ENCODE assay signal across 8 mouse cellular contexts in the genomic region with DNA sequence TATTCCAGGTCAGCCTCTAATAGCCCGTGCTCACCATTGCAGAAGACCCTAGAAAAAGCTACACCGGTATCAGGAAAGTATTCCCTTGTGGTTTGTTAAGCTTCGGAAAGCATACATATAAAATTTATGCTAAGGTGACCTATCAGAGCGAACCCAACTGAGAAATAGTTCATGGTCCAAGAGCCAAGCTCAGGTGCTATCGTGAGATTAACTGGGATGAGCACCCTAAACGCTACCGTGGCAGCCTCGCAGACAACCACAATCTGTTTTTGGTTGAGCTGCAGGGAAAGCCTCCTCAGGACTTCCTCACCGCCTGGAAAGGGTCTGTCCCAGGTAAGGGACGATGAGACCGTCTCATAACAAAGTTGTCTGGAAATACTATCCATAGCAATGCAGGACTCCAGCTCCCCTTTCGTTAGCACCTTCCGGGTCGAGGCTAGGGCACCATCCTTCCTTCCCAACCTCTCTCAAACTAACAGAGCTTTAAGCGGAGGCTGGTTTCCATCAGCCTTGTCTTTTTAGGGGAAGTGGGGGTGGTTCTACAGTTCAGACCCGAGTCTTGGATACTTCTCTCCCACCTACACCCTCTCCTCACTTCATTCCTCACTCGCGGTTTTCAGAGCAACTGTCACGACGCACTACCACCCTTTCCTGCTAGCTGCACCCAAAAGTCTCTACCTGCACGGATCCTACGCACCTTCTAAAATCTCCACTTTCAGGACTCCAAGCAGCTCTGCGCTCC. TPM values are rescaled to one million over a fixed set of nuclear protein-coding genes. Genes with fewer than 3 reads are reported as not detected.
A peak's percentile ranks its signal among the peaks of the same experiment; 100 is the strongest.
DNase-seq lines count a peak whose midpoint lies in the region; ATAC-seq lines count a peak whose summit lies in the region.

No protein-coding gene starts in this region.

- no peaks in the 10 kb centered on the region for H3K36me3 ChIP-seq in forebrain, embryonic 16.5 days (ENCODE audit: control insufficient read depth, insufficient read depth)
- H3K36me3 ChIP-seq in limb, embryonic 11.5 days (ENCODE audit: control insufficient read depth, insufficient read depth, low read length): no peaks in the 10 kb centered on the region
- no peaks in the 10 kb centered on the region for H3K36me3 ChIP-seq in neural tube, embryonic 14.5 days (ENCODE audit: control insufficient read depth, insufficient read depth, low read length)

- peak overlapping the region; percentile 81 for H3K4me3 ChIP-seq in forebrain, embryonic 16.5 days (replicated peaks; ENCODE audit: low read length)
- H3K4me3 ChIP-seq in limb, embryonic 11.5 days (ENCODE audit: low read depth, low read length): peak overlapping the region; percentile 79
- H3K4me3 ChIP-seq in neural tube, embryonic 14.5 days (ENCODE audit: low read depth, low read length): peak overlapping the region; percentile 87

- H3K9ac ChIP-seq in forebrain, embryonic 16.5 days (replicated peaks; ENCODE audit: low read depth, low read length): peak overlapping the region; percentile 96
- peak overlapping the region; percentile 83 for H3K9ac ChIP-seq in limb, embryonic 11.5 days (ENCODE audit: low read length)
- H3K9ac ChIP-seq in neural tube, embryonic 14.5 days (replicated peaks; ENCODE audit: low read depth, low read length): peak overlapping the region; percentile 96

- no peak for ATAC-seq in forebrain, embryonic 16.5 days
- ATAC-seq in limb, embryonic 11.5 days (ENCODE audit: insufficient number of reproducible peaks, low FRiP score, low TSS enrichment, low read depth): no peak
- peak; percentile 5; the same call in 1 of the 2 replicates for ATAC-seq in neural tube, embryonic 14.5 days (ENCODE audit: low read depth)

- H3K27me3 ChIP-seq in forebrain, embryonic 16.5 days (replicated peaks; ENCODE audit: control insufficient read depth, insufficient read depth, low read length): no peaks in the 10 kb centered on the region
- peaks cover 9% of the 10 kb centered on the region; the same call in 1 of the 2 replicates for H3K27me3 ChIP-seq in limb, embryonic 11.5 days (ENCODE audit: control insufficient read depth, insufficient read depth, low read length)
- H3K27me3 ChIP-seq in neural tube, embryonic 14.5 days (ENCODE audit: control insufficient read depth, insufficient read depth, low read length): no peaks in the 10 kb centered on the region

- WGBS in forebrain, embryonic 16.5 days: 11% methylated on average over 23 of the region's 23 CpGs
- WGBS in limb, embryonic 11.5 days: 12% methylated on average over 23 of the region's 23 CpGs
- 5% methylated on average over 23 of the region's 23 CpGs for WGBS in neural tube, embryonic 14.5 days

- DNase-seq in kidney, postnatal 4 days: peak; percentile 19 to 41
- DNase-seq in kidney, adult 11 months: no peak
- peak; percentile 51 for DNase-seq in MEL-GATA-1-ER (ENCODE audit: extremely low read depth, low read depth)
- DNase-seq in limb, embryonic 11.5 days (ENCODE audit: low spot score): peak; percentile 30
- DNase-seq in adrenal gland, adult 8-10 months: no peak
- DNase-seq in urinary bladder, postnatal 10 days (ENCODE audit: low spot score): no peak

- H3K4me2 ChIP-seq in forebrain, embryonic 16.5 days (ENCODE audit: low read length): peak overlapping the region; percentile 65
- peak overlapping the region; percentile 89 for H3K4me2 ChIP-seq in limb, embryonic 11.5 days (ENCODE audit: low read depth, severe bottlenecking)
- H3K4me2 ChIP-seq in neural tube, embryonic 14.5 days (ENCODE audit: low read depth, low read length): peak overlapping the region; percentile 88

- H3K4me1 ChIP-seq in forebrain, embryonic 16.5 days (replicated peaks; ENCODE audit: control insufficient read depth, insufficient read depth, low read length): peaks cover 41% of the 10 kb centered on the region
- H3K4me1 ChIP-seq in limb, embryonic 11.5 days (ENCODE audit: control insufficient read depth, insufficient read depth, low read length): peaks cover 10% of the 10 kb centered on the region; the same call in 1 of the 2 replicates
- peaks cover 33% of the 10 kb centered on the region for H3K4me1 ChIP-seq in neural tube, embryonic 14.5 days (ENCODE audit: control insufficient read depth, insufficient read depth, low read length)

- H3K9me3 ChIP-seq in forebrain, embryonic 16.5 days (ENCODE audit: control insufficient read depth, low read length): no peaks in the 10 kb centered on the region
- no peaks in the 10 kb centered on the region for H3K9me3 ChIP-seq in limb, embryonic 11.5 days (ENCODE audit: control insufficient read depth, low read length)
- H3K9me3 ChIP-seq in neural tube, embryonic 14.5 days (ENCODE audit: control insufficient read depth, low read length): no peaks in the 10 kb centered on the region

- peak overlapping the region; percentile 92 for H3K27ac ChIP-seq in forebrain, embryonic 16.5 days (ENCODE audit: low read length)
- no peak overlapping the region for H3K27ac ChIP-seq in limb, embryonic 11.5 days (replicated peaks; ENCODE audit: low read depth, low read length)
- H3K27ac ChIP-seq in neural tube, embryonic 14.5 days (ENCODE audit: low read depth, low read length): peak overlapping the region; percentile 91

RNA-seq across cellular contexts. Expression of gene Nin, which starts 3.0 kb away (rescaled TPM):
- polyA plus RNA-seq in forebrain, embryonic 16.5 days (2015; fragmentation: Nextera tagmentation; extraction: Ambion mirVana): 40.2 and 45.3 TPM in 2 replicates
- polyA plus RNA-seq in limb, embryonic 11.5 days (2014; fragmentation: Nextera tagmentation; extraction: Ambion mirVana): 10.1 and 11.7 TPM in 2 replicates
- polyA plus RNA-seq in neural tube, embryonic 14.5 days (2014; fragmentation: Nextera tagmentation; extraction: Ambion mirVana): 13.9 and 14.8 TPM in 2 replicates
- 10 to 100 TPM; 27.4 to 55.2 (median 38.7) TPM for total RNA-seq in adrenal gland, adult 8-10 months (2022)

RNA-seq across cellular contexts. Expression of gene Abhd12b, which starts 43.4 kb away (rescaled TPM):
- not detected in 2 replicates for polyA plus RNA-seq in forebrain, embryonic 16.5 days (2015; fragmentation: Nextera tagmentation; extraction: Ambion mirVana)
- polyA plus RNA-seq in limb, embryonic 11.5 days (2014; fragmentation: Nextera tagmentation; extraction: Ambion mirVana): 0.15 TPM in 1 of 2 replicates, not detected in the other
- polyA plus RNA-seq in neural tube, embryonic 14.5 days (2014; fragmentation: Nextera tagmentation; extraction: Ambion mirVana): 0.18 and 0.20 TPM in 2 replicates
- total RNA-seq in adrenal gland, adult 8-10 months (2022): not detected

Comparison
In these comparisons a context has a peak if more than half of its experiments do, and no peak if none do; other contexts are left out.
1. DNase-seq: peak in kidney, postnatal 4 days (2 of 2), MEL-GATA-1-ER (single experiment) and limb, embryonic 11.5 days (single experiment); none in kidney, adult 11 months (single experiment), adrenal gland, adult 8-10 months (single experiment) and urinary bladder, postnatal 10 days (single experiment).
2. Peak in every context shown above with its lines, with median percentiles within 50 percentile points of each other: H3K4me2 ChIP-seq, H3K4me3 ChIP-seq and H3K9ac ChIP-seq.